Mouse (Mus musculus) stomach, postnatal 0 days (tissue): ENCODE results near the gene Bcl9l.

Experiments used
- CTCF ChIP-seq: IDR thresholded peaks from 2 replicates; pipeline ENCODE4 v1.5.1; 2016; ENCODE audit warnings: antibody characterized with exemption, low read depth, mild to moderate bottlenecking, moderate library complexity
- EP300 ChIP-seq: optimal IDR thresholded peaks from 2 replicates; pipeline ENCODE3; 2016; ENCODE audit warnings: antibody characterized with exemption

GRCm38 (mm10) chr9:44525589-44525988, 43.0 kb downstream of the Bcl9l start:
- no peak for TF ChIP-seq CTCF
- no peak for TF ChIP-seq EP300
